Mouse (Mus musculus): ENCODE results near the gene St6gal2. TPM values are rescaled to one million over a fixed set of nuclear protein-coding genes. Genes with fewer than 3 reads are reported as not detected.

The St6gal2 gene
- polyA plus RNA-seq (2015; fragmentation: Nextera tagmentation; extraction: Ambion mirVana) = 0.03 TPM in 1 of 2 replicates, not detected in the other

DNA sequence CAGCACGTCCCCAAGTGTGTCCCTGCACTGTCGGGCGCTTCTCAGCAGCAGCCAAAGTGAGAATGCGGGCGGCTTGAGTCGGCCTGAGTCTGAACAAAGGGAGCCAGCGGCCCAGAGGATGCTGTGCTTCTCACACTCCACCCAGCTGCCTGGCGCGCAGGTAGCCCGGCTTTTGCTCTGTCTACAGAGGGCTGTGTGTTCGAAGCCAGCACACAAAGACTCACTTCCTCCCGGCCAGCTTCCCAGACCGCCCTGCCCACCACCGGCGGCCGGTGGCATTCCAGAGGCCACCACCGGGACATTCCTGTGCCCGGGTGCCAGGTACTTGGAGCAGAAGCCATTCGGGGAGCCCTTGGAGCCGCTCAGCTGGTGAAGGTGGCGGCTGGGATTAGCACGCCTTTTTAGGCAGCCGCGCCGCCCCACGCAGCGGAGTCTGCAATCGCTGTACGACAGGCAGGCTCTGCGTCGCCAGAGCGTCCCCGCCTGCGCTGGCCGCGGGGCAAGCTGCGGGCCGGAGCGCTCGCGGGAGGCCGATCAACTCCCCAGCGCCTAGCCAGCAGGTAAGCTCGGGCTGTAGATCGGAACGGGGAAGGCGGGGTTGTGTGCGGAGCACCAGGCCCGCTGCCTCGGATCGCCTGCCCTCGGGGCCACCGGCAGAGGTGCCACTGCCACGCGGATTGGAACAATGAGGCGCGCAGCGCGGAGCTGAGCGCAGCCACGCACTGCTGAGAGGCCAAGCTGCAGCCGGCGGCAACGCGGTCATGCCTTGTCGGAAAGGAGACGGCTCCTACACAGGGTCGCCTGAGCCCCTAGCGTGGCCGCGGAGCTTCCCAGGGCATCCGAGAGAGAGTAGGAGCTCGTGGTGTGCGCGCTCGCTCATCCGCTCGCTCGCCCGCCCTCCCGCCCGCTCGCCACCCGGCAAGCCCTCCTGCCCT lies at the start of gene St6gal2:
Gene St6gal2 (plus strand): TSS at position 133 of the 935 bp plus-strand sequence.
- H3K4me2 ChIP-seq = peak within 1 kb of the TSS; percentile 42
- no peak for ATAC-seq (ENCODE audit: insufficient read depth)
- peaks cover 36% of the 10 kb centered on the region for H3K27me3 ChIP-seq
- H3K4me3 ChIP-seq (replicated peaks) = peak within 1 kb of the TSS; percentile 18
- H3K4me1 ChIP-seq (replicated peaks) = no peaks in the 10 kb centered on the region
- no peak within 1 kb of the TSS for H3K27ac ChIP-seq (replicated peaks)
- WGBS (ENCODE audit: insufficient replicate concordance) = under 1% methylated on average over 84 of the region's 84 CpGs
- H3K36me3 ChIP-seq (replicated peaks) = no peaks in the 10 kb centered on the region
- H3K9ac ChIP-seq = no peak within 1 kb of the TSS
- H3K9me3 ChIP-seq (replicated peaks) = no peaks in the 10 kb centered on the region

DNA sequence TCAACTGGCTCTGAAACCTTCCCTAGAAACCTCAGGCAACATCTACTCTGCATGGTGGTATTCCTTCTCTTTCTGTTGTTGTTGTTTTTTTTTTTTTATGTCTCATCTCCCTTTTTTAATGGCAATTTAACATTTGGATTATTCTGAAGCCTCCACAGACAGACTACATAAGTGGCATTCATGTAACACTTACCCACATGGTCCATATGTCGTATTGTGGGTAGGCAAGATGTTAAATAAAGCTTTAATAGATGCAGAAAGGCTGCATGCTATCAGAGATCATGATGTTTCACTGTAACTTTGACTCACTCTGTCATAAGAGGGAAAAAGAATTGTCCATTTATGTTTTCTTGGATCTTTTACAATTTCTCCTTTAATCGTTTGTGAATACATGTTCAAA lies 39.1 kb upstream of the St6gal2 start:
- 46% methylated on average over 2 of the region's 2 CpGs for WGBS (ENCODE audit: insufficient replicate concordance)

DNA sequence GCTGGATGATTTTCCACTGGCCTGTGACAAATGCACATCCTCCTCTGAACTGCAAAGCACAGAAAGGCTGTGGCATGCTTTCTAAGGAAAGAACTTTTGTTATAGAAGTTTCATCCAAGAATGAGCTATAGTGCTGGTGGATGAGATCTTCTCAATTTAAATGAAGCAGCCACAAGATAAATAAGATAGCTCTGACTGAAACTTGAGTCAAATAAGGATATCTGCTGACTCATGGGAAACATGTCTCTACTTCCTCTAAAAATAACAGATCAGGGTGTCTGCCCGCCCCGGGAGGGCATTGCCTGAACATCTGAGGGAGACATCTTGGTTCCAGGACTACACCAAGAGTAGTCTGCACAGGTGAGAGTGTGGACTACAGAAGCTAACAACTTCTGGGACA lies 28.7 kb upstream of the St6gal2 start:
- WGBS (ENCODE audit: insufficient replicate concordance) = 51% methylated on average over 2 of the region's 2 CpGs
- H3K36me3 ChIP-seq (replicated peaks) = no peaks in the 10 kb centered on the region
- H3K9ac ChIP-seq = no peak overlapping the region
- H3K9me3 ChIP-seq (replicated peaks) = no peaks in the 10 kb centered on the region
- H3K27me3 ChIP-seq = no peaks in the 10 kb centered on the region
- H3K4me2 ChIP-seq = no peak overlapping the region
- no peak for ATAC-seq (ENCODE audit: insufficient read depth)
- no peak overlapping the region for H3K27ac ChIP-seq (replicated peaks)
- H3K4me1 ChIP-seq (replicated peaks) = no peaks in the 10 kb centered on the region
- no peak overlapping the region for H3K4me3 ChIP-seq (replicated peaks)

More for the DNA sequence above, 39.1 kb upstream of the St6gal2 start:
- no peak overlapping the region for H3K27ac ChIP-seq (replicated peaks)
- H3K4me1 ChIP-seq (replicated peaks) = no peaks in the 10 kb centered on the region
- no peak for ATAC-seq (ENCODE audit: insufficient read depth)
- H3K4me3 ChIP-seq (replicated peaks) = no peak overlapping the region
- no peaks in the 10 kb centered on the region for H3K9me3 ChIP-seq (replicated peaks)
- no peaks in the 10 kb centered on the region for H3K27me3 ChIP-seq
- H3K36me3 ChIP-seq (replicated peaks) = no peaks in the 10 kb centered on the region
- H3K4me2 ChIP-seq = no peak overlapping the region
- H3K9ac ChIP-seq = no peak overlapping the region

DNA sequence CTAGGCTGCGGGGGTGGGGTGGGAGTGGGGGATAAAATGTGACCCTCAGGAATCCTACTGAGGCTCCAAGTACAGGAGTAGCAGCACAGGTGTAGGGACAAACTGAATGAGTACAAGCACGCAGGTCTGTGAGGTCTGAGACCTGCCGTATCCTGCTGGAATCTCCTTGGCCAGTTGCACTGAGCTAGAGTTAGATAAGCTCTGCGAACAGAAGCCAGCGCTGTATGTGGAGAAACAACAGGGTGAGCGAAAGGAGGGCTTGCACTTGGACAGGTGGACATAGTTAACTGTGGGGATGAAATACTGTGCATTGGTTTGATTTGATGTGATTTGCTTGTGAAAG lies 974 bp downstream of the St6gal2 start:
- no peak for ATAC-seq (ENCODE audit: insufficient read depth)
- Histone ChIP-seq H3K4me2 (no peak overlapping the region), H3K9me3 (replicated peaks) (no peaks in the 10 kb centered on the region), H3K27me3 (peaks cover 36% of the 10 kb centered on the region), H3K36me3 (replicated peaks) (no peaks in the 10 kb centered on the region), H3K27ac (replicated peaks) (no peak overlapping the region), H3K4me1 (replicated peaks) (no peaks in the 10 kb centered on the region), H3K9ac (no peak overlapping the region), H3K4me3 (replicated peaks) (no peak overlapping the region)
- 4% methylated on average over 6 of the region's 6 CpGs for WGBS (ENCODE audit: insufficient replicate concordance)

DNA sequence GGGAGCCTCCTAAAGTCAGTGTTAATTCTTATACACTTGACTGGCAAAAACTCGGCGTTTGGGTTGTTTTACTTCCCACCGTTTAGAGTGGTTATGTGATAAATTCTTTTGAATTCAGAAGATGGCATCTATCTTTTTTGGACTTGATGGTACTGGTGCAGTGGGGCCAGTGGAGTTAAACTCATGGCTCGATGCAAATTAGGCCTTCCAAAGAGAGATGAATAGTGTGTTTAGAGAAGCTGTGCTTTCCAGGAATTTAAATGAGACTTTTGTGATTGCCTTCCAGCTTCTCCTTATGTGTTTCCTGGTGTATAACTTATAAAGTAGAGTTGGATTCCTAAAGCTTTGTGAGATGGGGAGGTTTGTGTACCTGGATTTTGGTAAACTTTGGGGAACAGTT lies 1.5 kb downstream of the St6gal2 start:
- no peak for ATAC-seq (ENCODE audit: insufficient read depth)
- Histone ChIP-seq H3K27ac (replicated peaks) (no peak overlapping the region), H3K27me3 (peaks cover 36% of the 10 kb centered on the region), H3K4me2 (no peak overlapping the region), H3K36me3 (replicated peaks) (no peaks in the 10 kb centered on the region), H3K9me3 (replicated peaks) (no peaks in the 10 kb centered on the region), H3K4me3 (replicated peaks) (no peak overlapping the region), H3K4me1 (replicated peaks) (no peaks in the 10 kb centered on the region), H3K9ac (no peak overlapping the region)
- WGBS (ENCODE audit: insufficient replicate concordance) = 32% methylated on average over 4 of the region's 4 CpGs

DNA sequence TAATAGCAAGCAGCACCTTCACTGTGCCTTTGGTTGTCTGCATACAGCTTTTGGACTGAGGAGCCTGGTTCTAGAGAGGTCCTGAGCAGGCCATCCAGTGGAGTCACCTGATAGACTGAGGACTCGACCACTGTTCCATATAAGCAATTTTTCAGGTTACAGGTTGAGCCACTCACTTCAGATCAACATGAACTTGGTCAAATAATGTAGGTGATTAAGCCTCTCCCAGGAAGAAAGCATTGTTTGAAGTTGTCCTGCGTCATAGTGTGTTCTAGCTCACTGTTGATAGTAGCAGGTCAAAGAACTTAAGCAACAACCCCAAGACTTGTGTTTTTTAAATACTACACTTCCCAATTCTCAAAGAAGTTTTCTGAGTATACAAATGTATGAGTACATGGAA lies 5.8 kb downstream of the St6gal2 start:
- Histone ChIP-seq H3K4me3 (replicated peaks) (no peak overlapping the region), H3K27ac (replicated peaks) (no peak overlapping the region), H3K4me1 (replicated peaks) (no peaks in the 10 kb centered on the region), H3K27me3 (peaks cover 19% of the 10 kb centered on the region), H3K36me3 (replicated peaks) (no peaks in the 10 kb centered on the region), H3K4me2 (no peak overlapping the region), H3K9me3 (replicated peaks) (no peaks in the 10 kb centered on the region), H3K9ac (no peak overlapping the region)
- 25% methylated on average over 2 of the region's 2 CpGs for WGBS (ENCODE audit: insufficient replicate concordance)
- no peak for ATAC-seq (ENCODE audit: insufficient read depth)

DNA sequence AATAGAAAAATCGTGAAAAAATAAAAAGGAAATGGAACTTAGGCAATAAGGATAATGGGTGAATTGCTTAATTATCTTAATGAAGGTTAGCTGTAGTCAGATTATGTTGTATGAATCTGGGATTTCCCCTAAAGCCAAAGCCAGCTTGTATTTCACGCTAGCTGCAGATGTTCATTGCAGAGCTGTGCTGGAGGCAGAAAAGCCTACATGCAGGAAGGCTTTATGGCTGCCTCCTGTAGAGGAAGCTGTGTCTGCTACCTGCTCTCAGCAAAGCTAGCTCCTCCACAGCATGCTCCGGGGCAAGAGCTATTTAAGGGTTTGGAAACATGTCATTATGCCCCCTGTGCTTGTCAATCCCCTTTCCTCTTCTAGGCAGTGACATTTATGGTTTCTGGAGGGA lies 9.3 kb downstream of the St6gal2 start:
- 35% methylated on average over 3 of the region's 3 CpGs for WGBS (ENCODE audit: insufficient replicate concordance)
- Histone ChIP-seq H3K27me3 (no peaks in the 10 kb centered on the region), H3K36me3 (replicated peaks) (no peaks in the 10 kb centered on the region), H3K27ac (replicated peaks) (no peak overlapping the region), H3K4me3 (replicated peaks) (no peak overlapping the region), H3K9me3 (replicated peaks) (no peaks in the 10 kb centered on the region), H3K4me2 (no peak overlapping the region), H3K9ac (no peak overlapping the region), H3K4me1 (replicated peaks) (no peaks in the 10 kb centered on the region)
- ATAC-seq (ENCODE audit: insufficient read depth) = no peak

DNA sequence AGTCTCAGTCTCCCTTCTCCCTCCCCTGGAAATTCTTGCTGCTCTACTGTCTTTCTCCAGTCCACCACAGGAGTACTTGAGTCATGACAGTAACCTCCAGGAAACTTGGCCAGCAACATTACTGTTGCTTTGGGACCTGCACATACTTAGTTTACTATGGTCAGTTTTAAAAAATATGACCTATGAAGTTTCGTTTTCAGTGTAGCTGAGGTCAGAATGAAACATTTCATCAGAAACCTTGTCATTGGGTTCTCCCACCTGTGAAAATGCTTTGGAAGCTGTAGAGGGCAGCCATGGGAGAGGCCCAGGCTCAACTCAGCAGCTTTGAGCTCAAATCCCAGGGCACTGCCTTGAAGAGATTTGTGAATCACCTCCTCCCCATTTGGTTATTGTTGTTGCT lies 15.0 kb downstream of the St6gal2 start:
- Histone ChIP-seq H3K4me2 (no peak overlapping the region), H3K27ac (replicated peaks) (no peak overlapping the region), H3K9ac (no peak overlapping the region), H3K27me3 (no peaks in the 10 kb centered on the region), H3K4me3 (replicated peaks) (no peak overlapping the region), H3K36me3 (replicated peaks) (no peaks in the 10 kb centered on the region), H3K4me1 (replicated peaks) (no peaks in the 10 kb centered on the region), H3K9me3 (replicated peaks) (no peaks in the 10 kb centered on the region)
- no peak for ATAC-seq (ENCODE audit: insufficient read depth)
- WGBS (ENCODE audit: insufficient replicate concordance) = 44% methylated on average over 1 of the region's 1 CpGs

DNA sequence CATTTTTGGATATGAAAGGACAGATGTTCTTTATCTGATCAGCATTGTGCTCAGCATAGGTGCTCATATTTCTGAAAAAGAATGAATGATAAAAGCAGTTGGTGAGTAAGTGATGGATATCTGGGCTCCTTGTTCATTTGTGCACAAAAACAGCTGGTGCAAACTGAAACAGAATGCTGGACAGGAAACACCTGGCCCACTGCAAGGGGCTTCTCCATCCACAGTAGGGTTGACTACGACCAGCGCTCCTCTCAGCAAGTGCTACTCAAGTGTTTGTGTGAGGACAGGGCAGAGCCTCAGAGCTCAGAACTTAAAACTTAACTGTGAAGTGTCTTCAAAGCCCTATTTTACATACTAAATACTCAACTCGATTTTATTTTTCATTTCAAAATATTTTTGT lies 22.4 kb downstream of the St6gal2 start:
- ATAC-seq (ENCODE audit: insufficient read depth) = no peak
- no peak overlapping the region for H3K9ac ChIP-seq
- H3K9me3 ChIP-seq (replicated peaks) = no peaks in the 10 kb centered on the region
- no peak overlapping the region for H3K4me2 ChIP-seq
- H3K27ac ChIP-seq (replicated peaks) = no peak overlapping the region
- WGBS (ENCODE audit: insufficient replicate concordance) = 40% methylated on average over 3 of the region's 3 CpGs
- no peaks in the 10 kb centered on the region for H3K4me1 ChIP-seq (replicated peaks)
- no peaks in the 10 kb centered on the region for H3K36me3 ChIP-seq (replicated peaks)
- no peaks in the 10 kb centered on the region for H3K27me3 ChIP-seq
- no peak overlapping the region for H3K4me3 ChIP-seq (replicated peaks)

DNA sequence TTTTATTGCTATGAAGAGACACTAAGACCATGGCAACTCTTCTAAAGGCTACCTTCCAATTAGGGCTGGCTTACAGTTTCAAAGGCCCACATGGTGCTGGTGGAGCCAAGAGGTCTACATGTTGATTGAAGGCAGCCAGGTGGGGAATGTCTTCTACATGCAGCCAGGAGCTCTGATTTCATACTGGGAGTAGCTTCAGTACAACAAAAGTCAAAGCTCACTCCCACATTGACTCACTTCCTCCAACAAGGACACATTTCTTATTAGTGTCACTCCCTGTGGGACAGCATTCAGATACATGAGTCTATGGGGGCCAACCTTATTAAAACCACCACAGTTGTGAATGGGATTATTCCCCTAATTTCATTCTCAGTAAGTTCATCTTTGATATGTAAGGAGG lies 23.8 kb downstream of the St6gal2 start:
- H3K4me3 ChIP-seq (replicated peaks) = no peak overlapping the region
- H3K36me3 ChIP-seq (replicated peaks) = no peaks in the 10 kb centered on the region
- H3K9ac ChIP-seq = no peak overlapping the region
- no peak overlapping the region for H3K27ac ChIP-seq (replicated peaks)
- no peaks in the 10 kb centered on the region for H3K4me1 ChIP-seq (replicated peaks)
- ATAC-seq (ENCODE audit: insufficient read depth) = no peak
- no peak overlapping the region for H3K4me2 ChIP-seq
- H3K27me3 ChIP-seq = no peaks in the 10 kb centered on the region
- no peaks in the 10 kb centered on the region for H3K9me3 ChIP-seq (replicated peaks)

DNA sequence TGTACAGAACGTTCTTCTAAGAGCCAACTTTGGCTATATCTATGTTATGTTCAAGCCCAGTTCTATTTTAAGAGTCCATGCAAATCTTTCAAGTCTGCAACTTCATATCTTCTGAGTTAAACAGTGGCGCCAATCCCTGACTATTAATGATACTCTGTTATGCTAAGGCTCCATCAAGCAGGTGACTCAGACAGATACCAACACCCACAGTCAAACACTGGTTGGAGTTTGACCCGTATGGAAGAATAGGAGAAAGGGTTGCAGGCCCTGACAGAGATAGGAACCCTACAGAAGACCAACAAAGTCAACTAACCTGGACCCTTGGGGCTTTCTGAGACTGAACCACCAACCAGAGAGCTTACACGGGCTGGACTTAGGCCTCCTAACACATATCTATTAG lies 30.8 kb downstream of the St6gal2 start:
- WGBS (ENCODE audit: insufficient replicate concordance) = 45% methylated on average over 4 of the region's 4 CpGs
- H3K4me3 ChIP-seq (replicated peaks) = no peak overlapping the region
- no peak for ATAC-seq (ENCODE audit: insufficient read depth)

DNA sequence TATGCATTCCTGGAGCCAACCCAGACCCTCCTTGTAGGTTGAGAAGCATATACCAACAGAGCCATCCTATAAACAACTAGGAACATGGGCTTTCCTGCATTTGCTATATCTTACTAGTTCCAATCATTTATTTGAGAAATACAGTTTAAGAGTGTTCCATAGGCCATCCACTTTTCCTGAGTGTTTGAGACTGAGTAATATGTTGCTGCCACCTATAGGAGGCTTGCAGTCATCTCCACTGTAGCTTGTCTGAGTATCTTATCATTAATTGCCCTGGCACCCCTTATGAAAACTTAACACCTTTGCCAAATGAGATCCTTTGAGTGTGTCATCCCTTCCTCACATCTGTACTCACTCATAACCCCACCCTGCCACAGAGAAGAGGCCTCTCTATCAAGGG lies 32.2 kb downstream of the St6gal2 start:
- Histone ChIP-seq H3K27ac (replicated peaks) (no peak overlapping the region), H3K4me2 (no peak overlapping the region), H3K4me3 (replicated peaks) (no peak overlapping the region), H3K9me3 (replicated peaks) (no peaks in the 10 kb centered on the region), H3K27me3 (no peaks in the 10 kb centered on the region), H3K4me1 (replicated peaks) (no peaks in the 10 kb centered on the region), H3K9ac (no peak overlapping the region), H3K36me3 (replicated peaks) (no peaks in the 10 kb centered on the region)
- ATAC-seq (ENCODE audit: insufficient read depth) = no peak

More for the DNA sequence above, 30.8 kb downstream of the St6gal2 start:
- Histone ChIP-seq H3K4me1 (replicated peaks) (no peaks in the 10 kb centered on the region), H3K9me3 (replicated peaks) (no peaks in the 10 kb centered on the region), H3K27me3 (no peaks in the 10 kb centered on the region), H3K36me3 (replicated peaks) (no peaks in the 10 kb centered on the region), H3K4me2 (no peak overlapping the region), H3K9ac (no peak overlapping the region), H3K27ac (replicated peaks) (no peak overlapping the region)

Measured in liver, embryonic 15.5 days (tissue).